9 mouse cellular contexts compared by ENCODE assay signal in genomic region chr15:87200282-87201048, GRCm38 (mm10).
DNase-seq lines count a peak whose midpoint lies in the region; ATAC-seq and TF ChIP-seq lines count a peak whose summit lies in the region.
"Had no signal": no experiment of that assay in that cellular context is flagged by ENCODE, and none has a peak within 500 bp of the region (broad histone marks: within the 10 kb centered on the region; RNA-seq: fewer than 3 reads in every experiment).

No protein-coding gene starts in this region.

- H3K27ac ChIP-seq in hindbrain, postnatal 0 days: peak overlapping the region; percentile 52; the same call in 1 of the 2 replicates
- no peak overlapping the region for H3K27ac ChIP-seq in intestine, embryonic 16.5 days (ENCODE audit: low read length)

- no peaks in the 10 kb centered on the region for H3K36me3 ChIP-seq in hindbrain, postnatal 0 days (ENCODE audit: insufficient read depth, low read length)
- H3K36me3 ChIP-seq in intestine, embryonic 16.5 days (ENCODE audit: control insufficient read depth, insufficient read depth, low read length): no peaks in the 10 kb centered on the region

- no peaks in the 10 kb centered on the region for H3K27me3 ChIP-seq in hindbrain, postnatal 0 days (ENCODE audit: insufficient read depth, low read length)
- H3K27me3 ChIP-seq in intestine, embryonic 16.5 days (replicated peaks; ENCODE audit: control insufficient read depth, insufficient read depth, low read length): no peaks in the 10 kb centered on the region

- peak; percentile 77 for ATAC-seq in hindbrain, postnatal 0 days
- no peak for ATAC-seq in intestine, embryonic 16.5 days

- TF ChIP-seq CTCF in hindbrain, postnatal 0 days (IDR thresholded peaks at IDR 0.05; ENCODE audit: low read depth): no peak

- H3K4me1 ChIP-seq in hindbrain, postnatal 0 days (ENCODE audit: insufficient read depth, low read length): peaks cover 12% of the 10 kb centered on the region
- no peaks in the 10 kb centered on the region for H3K4me1 ChIP-seq in intestine, embryonic 16.5 days (ENCODE audit: control insufficient read depth, insufficient read depth, low read length)

- no peaks in the 10 kb centered on the region for H3K9me3 ChIP-seq in hindbrain, postnatal 0 days (ENCODE audit: low read length)
- no peaks in the 10 kb centered on the region for H3K9me3 ChIP-seq in intestine, embryonic 16.5 days (ENCODE audit: control insufficient read depth, low read length)

- no peak overlapping the region for H3K9ac ChIP-seq in hindbrain, postnatal 0 days (replicated peaks; ENCODE audit: low read length)
- H3K9ac ChIP-seq in intestine, embryonic 16.5 days (ENCODE audit: low read depth, low read length): no peak overlapping the region

- no peak overlapping the region for H3K4me3 ChIP-seq in hindbrain, postnatal 0 days (ENCODE audit: low read length)
- no peak overlapping the region for H3K4me3 ChIP-seq in intestine, embryonic 16.5 days (ENCODE audit: low read length)

- 32% methylated on average over 19 of the region's 19 CpGs for WGBS in hindbrain, postnatal 0 days
- WGBS in intestine, embryonic 16.5 days: 69% methylated on average over 19 of the region's 19 CpGs

- peak overlapping the region; percentile 27; the same call in 1 of the 2 replicates for H3K4me2 ChIP-seq in hindbrain, postnatal 0 days (ENCODE audit: low read depth, low read length)
- H3K4me2 ChIP-seq in intestine, embryonic 16.5 days (ENCODE audit: low read depth, low read length): no peak overlapping the region

- DNase-seq in gastrocnemius, postnatal 10 days: peak; percentile 27
- no peak for DNase-seq in gastrocnemius, adult 8-10 months (ENCODE audit: low spot score in 2 of 2)
- peak; percentile 26 for DNase-seq in brain, embryonic 18.5 days (ENCODE audit: low read depth, low spot score)
- peak; percentile 12 for DNase-seq in embryo, embryonic 10.5 days (ENCODE audit: low spot score)
- DNase-seq in hindbrain, postnatal 0 days (ENCODE audit: low spot score): peak; percentile 83
- DNase-seq in kidney, adult 9 months: no peak
- no peak for DNase-seq in adrenal gland, adult 18-20 months (ENCODE audit: low spot score in 2 of 2)
- DNase-seq: lung, postnatal 10 days had no signal

Comparison
In these comparisons a context has a peak if more than half of its experiments do, and no peak if none do; other contexts are left out.
1. DNase-seq: peak in gastrocnemius, postnatal 10 days (single experiment), brain, embryonic 18.5 days (single experiment), embryo, embryonic 10.5 days (single experiment) and hindbrain, postnatal 0 days (single experiment); none in gastrocnemius, adult 8-10 months (0 of 2), kidney, adult 9 months (single experiment) and adrenal gland, adult 18-20 months (0 of 2).